Mouse (Mus musculus): ENCODE data around the gene Tep1. TPM values are rescaled to one million over a fixed set of nuclear protein-coding genes. Genes with fewer than 3 reads are reported as not detected.
"Not testable (repeated sequence)": the region's sequence is repeated elsewhere in the genome, so short reads cannot be mapped to it uniquely, and the experiment has no call there.

Tep1 gene
- total RNA-seq (2015; ENCODE audit: low replicate concordance) = 12.3 and 13.8 TPM in 2 replicates
- 3.0 and 3.6 TPM in 2 replicates for total RNA-seq (2017; ENCODE audit: low replicate concordance)

DNA sequence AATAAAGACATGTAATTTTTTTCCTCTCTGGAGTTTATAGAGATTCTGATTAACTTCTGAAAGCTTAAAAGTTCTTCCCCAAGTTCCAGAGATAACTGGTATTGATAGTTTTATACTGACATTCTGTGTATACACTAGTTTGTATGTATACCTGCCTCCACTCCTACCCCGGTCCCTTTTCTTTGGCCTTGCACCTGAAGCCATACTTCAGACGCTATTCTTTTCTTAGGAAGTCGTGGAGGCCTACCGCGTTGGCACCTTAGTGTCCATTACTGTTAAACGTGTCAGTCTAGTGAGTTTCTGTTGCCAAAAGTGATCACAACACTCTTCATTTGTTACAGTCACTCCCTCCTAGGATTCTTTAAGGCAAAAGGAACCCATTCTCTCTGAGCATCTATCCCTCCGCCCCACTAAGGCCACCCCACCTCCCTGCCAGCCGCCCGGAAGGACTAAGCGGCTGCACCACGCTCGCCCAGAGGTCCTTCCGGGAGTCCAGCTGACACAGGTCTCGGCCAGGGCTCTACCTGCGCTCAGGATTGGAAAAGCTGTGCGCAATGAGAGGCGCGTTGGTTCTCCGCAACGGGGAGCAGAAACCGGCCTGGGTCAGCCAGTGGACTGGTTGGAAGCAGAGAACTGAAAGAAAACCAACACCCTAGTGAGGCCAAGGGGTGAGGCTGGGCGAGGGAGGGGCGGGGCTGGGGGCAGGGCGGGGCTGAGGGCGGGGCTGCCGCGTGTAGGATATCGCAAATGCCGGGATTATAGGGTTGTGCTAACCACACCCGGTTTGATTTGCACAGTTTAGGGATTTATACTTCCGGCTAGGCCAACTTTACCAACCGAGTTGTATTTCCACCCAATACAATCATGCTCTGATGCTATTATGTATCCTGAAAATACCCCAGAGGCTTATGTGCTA is at the start of gene Tep1:
Gene Tep1, minus strand, starts transcription at position 672 of the 916 bp plus-strand sequence.
- peak; percentile 54; the same call in 1 of the 2 replicates for ATAC-seq (replicated peaks; ENCODE audit: low FRiP score, poor library complexity, severe bottlenecking)

DNA sequence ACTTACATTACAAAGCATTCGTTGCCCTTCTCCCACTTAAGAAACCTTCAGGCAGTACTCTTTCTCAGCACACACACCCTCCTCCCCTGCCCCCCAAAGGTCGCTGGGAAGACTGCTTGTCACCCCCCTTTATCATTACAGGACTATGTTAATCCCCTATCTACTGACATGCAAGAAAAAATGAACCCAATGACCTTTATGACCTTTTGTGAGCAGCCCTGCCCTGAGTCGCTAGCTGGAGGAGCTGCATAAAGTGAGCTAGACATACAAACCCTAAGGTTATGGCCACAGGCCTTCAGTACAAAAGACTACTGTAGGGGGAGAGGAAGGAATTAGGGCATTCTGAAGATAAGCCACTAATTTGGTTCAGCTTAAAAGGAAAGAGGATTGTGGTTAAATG is 41.0 kb upstream of the Tep1 start:
- ATAC-seq (replicated peaks; ENCODE audit: low FRiP score, poor library complexity, severe bottlenecking) = no peak

DNA sequence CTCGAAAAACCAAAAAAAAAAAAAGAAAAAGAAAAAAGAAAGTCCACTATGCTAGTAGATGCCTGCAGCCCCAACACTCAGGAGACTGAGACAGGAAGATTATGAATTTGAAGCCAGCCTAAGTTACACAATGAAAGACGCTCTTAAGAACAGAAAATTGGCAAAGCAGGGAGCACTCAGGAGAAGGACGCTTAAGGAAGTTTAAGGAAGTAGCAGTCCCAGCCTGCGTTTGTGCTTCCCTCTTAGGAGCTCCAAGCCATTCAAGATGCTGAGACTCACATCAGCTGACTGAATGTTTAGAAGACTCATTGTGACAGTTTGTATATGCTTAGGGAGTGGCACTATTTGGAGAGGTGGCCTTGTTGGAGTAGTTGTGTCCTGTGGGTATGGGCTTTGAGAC is 37.8 kb upstream of the Tep1 start:
- no peak for ATAC-seq (replicated peaks; ENCODE audit: low FRiP score, poor library complexity, severe bottlenecking)

DNA sequence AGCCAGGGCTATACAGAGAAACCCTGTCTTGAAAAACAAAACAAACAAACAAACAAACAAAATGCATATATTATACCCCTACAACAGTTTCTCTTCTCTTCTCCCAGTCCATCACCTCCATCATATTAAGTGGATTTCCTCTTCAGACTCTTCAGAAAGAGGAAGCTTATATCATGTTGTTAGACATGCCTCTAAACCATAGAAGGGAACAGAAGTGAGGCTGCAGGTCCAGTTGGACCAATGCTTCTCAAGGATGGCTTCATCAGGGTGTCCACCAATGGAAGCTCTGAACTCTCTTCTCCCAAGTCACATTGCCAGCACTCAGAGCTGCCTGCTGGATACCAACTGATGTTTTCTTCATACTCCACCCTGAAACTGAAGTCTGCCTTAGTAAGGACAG is 35.0 kb upstream of the Tep1 start:
- not testable (repeated sequence) for ATAC-seq (replicated peaks; ENCODE audit: low FRiP score, poor library complexity, severe bottlenecking)

DNA sequence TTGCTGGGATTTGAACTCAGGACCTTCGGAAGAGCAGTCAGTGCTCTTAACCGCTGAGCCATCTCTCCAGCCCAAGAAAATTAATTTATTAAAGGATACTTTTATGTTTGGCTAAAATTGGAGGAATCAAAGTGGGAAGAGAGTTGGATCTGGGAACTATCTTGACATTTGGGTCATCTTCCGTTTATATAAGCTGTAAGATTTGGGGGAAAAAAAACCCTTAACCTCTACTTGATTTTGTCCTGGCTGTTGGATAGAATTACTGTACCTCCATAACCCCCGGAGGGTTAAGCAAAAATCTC is 34.4 kb upstream of the Tep1 start:
- no peak for ATAC-seq (replicated peaks; ENCODE audit: low FRiP score, poor library complexity, severe bottlenecking)

DNA sequence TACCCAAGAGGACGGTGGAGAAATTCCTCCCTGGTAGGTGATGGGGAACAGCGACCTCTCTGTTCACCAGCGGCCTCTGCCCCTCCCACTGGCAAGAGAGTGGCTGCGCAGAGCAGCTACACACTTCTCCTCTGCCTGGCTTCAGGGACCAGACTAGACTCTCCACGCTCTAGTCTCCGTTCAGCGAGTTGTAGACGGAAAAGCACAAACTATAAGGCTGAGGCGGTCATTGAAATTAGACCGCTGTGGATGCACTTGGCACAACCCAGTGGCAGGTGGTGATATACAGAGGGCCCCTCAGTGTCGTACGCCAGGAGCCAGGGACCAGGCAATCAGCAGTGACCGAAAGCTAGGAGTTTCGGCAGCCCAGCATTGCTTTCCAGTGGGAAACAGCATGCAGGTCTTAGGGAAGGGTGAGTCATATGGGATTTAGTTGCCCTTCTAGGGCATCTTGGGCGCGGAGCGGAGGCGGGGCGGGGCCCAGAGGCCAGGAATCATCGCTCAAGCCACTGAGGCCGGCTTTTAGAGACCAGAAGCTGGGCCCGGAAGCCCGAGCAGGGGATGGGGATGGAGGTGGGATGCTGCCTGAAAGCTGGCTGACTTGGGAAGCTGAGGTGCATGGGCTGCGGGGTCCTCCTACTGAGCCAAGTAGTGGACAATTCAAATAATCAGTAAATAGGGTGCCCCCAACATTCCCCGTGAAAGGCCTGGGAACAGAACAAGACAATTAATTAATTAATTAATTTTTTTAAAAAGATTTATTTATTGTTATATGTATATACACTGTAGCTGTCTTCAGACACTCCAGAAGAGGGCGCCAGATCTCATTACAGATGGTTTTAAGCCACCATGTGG is 33.8 kb upstream of the Tep1 start:
- ATAC-seq (replicated peaks; ENCODE audit: low FRiP score, poor library complexity, severe bottlenecking) = peak; percentile 62; the same call in 1 of the 2 replicates

DNA sequence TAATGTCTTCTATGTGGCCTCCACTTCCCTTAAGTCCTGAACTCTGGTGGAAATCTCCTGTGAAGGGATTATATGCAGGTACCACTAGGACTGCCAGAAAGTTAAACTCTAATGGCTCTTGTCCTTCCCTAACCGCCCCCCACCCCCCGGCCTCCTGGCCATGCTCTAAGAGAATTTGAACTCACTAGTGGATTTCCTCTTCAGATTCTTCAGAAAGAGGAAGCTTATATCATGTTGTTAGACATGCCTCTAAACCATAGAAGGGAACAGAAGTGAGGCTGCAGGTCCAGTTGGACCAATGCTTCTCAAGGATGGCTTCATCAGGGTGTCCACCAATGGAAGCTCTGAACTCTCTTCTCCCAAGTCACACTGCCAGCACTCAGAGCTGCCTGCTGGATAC is 27.6 kb upstream of the Tep1 start:
- ATAC-seq (replicated peaks; ENCODE audit: low FRiP score, poor library complexity, severe bottlenecking) = not testable (repeated sequence)

DNA sequence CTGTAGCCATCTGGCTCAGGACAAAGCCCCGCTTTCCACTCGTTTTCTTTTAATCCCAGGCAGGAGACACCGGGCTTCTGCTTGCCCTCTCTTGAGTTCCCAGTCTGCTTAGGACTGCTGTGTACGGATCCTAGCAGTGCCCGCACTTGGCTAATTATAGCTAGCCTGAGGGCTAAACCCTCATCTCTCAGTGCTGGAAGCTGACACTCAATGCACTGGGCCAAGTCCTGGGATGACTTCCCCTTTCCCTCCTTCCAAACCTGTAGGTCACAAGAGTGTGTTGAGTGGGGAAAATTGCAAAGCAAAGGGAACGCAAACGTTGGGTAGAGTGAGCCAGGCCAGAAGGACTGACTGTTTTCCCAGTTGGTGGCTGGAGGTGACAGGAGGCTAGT is 27.0 kb upstream of the Tep1 start, which contains the start of gene Klhl33:
Gene Klhl33, minus strand, starts transcription at position 134 of the 392 bp plus-strand sequence.
- ATAC-seq (replicated peaks; ENCODE audit: low FRiP score, poor library complexity, severe bottlenecking) = no peak

DNA sequence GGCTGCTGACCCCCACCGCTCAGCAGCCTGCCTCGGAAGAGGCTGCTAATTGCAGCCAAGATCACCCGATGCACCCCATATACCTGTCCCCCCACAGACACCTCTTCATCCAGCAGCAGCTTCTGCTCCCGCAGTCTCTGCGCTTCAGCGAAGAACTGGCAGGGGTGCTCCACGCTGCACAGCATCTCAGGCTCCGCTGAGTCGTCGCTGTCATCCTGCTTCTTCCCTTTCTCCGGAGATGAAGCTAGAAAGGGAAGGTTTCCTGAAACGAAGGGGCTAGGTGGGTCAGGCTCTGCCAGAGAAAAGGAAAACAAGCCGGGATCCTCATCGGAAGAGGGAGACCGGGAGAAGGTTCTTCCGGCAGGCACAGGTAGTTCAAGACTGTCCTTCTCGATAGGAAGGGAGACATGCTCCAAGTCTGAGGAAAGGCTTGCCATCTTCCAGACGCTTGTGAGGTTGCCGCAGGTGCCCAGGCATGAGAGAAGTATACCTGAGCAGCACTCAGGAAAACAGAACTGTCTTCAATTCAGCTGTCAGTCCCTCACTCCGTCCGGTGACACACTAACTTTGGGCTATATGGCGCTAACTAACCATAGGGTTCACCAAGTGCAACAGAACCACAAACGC is 26.5 kb upstream of the Tep1 start:
- no peak for ATAC-seq (replicated peaks; ENCODE audit: low FRiP score, poor library complexity, severe bottlenecking)

DNA sequence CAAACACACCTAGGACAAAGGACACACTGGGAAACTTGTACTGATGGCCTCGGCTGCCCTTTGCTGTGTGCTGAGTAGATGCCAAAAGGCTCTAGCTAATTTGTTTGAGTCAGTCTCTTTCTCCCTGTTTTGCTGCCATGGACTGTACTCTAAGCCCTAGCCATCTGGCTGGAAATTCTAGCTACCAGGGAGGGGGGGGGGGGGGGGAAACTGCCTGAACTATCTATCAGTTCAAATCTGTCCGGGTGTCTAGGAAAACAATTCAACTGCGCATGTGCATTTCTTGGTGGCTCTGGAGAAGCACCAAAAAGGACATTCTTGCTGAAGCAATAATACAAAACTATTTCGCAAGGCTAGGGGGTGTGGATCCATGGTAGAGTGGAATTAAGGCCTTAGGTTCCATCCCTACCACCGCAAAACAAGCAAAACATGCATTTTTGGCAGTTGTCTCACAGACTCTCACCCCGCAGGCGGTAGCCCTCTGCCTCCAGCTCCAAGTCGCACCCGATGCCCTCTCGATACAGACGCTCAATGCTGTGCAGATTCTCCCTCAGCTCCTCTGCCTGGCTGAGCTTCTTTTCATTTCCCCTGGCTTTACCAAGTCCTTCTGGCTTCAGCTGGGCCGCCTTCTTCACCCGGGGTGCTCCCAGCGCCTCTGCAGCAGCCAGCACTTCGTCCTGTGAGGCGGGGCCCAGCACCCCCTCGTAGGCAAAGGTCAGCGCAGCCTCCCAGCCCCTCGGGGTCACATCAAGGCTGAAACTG is 25.8 kb upstream of the Tep1 start:
- ATAC-seq (replicated peaks; ENCODE audit: low FRiP score, poor library complexity, severe bottlenecking) = no peak

DNA sequence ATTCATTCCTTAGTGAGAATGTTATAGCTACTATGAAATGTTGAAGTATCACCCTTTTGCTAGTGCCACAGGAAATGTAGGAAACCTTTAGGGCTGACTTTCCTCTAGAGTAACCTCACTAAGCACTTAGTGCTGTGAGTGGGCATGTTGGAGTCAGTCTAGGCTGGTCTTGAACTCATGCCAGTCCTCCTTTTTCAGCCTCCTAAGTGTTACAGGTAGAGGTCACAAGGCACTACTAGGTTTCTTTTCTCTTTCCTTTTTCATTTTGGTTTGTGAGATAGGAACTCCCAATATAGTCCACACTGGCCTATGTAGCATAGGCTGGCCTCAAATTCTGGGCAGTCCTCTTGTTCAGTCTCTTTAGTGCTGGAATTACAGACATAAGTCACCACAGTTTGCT is 25.0 kb upstream of the Tep1 start:
- ATAC-seq (replicated peaks; ENCODE audit: low FRiP score, poor library complexity, severe bottlenecking) = no peak

DNA sequence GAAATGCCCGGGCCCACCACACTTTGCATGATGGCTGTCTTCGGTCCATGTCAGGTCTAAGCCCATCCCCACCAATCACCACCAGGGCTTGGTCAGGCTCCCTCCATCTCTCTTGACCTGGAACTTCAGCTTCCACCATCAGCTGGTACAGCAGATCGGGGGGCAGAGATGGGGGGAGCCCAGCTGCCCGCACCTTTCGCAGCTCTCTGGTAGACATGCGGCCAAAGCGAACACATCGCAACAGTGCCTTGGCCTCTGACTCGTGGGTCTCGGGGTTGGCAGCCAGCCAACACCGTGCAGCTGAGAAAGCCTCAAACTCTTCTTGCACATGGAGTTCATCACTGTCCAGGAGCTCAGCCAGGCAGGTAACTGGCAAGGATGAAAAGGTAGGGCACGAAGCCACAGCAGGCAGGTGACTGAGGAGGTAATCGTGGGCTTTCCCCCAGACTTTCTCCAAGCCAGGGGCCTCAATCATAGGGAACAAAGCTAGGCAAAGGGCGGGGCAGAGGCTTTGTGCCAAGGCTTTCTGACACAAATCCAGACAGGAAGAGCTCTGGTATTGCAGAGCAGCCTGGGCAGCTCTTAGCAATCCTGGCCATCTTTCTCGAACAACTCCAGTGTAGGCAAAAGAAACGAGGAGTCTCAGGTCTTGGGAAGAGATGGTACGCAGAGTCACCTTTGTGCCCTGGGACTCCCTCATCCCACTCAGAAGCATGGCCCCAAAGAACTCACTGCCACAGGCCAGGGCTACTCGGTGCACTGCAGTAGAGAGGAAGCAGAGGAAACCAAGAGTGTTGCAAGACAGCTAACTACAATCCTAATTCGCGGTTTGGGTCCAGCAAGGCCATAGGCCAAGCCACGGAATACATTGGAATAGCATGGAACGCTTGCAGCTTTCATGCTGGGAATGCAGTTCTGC is 22.4 kb upstream of the Tep1 start:
- no peak for ATAC-seq (replicated peaks; ENCODE audit: low FRiP score, poor library complexity, severe bottlenecking)

DNA sequence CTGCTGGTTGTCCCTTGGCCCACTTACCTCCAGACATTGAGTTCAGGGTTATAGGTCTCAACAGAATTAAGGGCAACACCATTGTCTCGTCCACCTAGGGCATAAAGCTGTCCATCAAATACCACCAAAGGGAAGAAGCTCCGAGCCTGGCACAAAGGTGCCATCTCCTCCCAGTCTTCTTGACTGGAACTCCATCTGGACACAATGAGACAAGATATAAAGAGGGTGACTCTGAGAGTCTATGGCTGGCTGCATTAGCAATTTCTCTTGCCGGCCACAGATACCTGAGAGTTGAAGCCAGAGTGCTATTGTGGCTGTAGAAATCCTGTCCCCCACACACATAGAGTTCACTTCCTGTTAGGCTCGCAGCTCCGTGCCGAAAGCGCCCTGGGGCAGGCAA is 21.7 kb upstream of the Tep1 start:
- ATAC-seq (replicated peaks; ENCODE audit: low FRiP score, poor library complexity, severe bottlenecking) = no peak

DNA sequence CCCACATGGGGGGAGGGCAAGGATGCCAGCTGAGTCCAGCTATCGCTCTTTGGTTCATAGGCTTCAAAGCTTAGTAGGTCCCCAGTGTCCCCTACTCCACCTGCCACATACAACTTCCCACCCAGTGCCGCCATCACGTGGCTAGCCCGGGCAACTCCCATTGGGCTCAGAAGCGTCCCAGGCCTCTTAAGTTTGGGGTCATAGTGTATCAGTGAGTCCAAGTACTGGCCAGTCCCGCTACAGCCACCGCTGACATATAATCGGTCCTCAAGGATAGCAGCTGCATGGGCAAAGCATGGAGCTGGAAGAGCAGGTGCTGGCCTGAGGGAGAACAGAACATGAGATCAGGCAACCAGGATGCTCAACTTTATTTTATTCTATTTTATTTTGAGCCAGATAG is 21.3 kb upstream of the Tep1 start:
- ATAC-seq (replicated peaks; ENCODE audit: low FRiP score, poor library complexity, severe bottlenecking) = no peak

DNA sequence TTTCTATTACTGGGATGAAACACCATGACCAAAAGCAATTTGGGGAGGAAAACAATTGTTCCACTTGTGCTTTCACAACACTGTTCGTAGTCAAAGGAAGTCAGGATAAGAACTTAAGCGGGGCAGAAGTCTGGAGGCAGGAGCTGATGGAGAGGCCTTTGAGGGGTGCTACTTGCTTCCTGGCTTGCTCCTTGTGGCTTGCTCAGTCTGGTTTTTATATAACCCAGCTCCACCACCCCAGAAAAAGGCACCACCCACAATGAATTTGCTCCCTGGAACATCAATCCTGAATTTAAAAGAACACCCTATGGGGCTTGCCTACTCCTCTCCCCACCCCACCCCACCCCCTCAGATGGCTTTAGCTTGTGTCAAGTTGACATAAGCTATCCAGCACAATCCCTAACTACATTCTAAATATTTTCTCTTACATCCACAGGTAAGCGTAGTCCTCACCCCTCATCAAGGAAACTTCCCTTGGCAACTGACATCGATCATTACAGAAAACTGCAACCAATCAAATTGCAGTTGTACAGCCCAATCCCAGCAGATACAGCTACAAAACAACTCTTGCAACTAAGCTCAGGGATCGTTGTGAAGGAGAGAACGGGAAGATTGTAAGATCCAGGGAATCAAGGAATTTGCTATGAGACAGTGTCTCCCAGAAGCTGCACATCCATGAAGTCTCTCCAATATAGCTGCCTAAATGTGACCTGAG is 6.0 kb upstream of the Tep1 start:
- no peak for ATAC-seq (replicated peaks; ENCODE audit: low FRiP score, poor library complexity, severe bottlenecking)

DNA sequence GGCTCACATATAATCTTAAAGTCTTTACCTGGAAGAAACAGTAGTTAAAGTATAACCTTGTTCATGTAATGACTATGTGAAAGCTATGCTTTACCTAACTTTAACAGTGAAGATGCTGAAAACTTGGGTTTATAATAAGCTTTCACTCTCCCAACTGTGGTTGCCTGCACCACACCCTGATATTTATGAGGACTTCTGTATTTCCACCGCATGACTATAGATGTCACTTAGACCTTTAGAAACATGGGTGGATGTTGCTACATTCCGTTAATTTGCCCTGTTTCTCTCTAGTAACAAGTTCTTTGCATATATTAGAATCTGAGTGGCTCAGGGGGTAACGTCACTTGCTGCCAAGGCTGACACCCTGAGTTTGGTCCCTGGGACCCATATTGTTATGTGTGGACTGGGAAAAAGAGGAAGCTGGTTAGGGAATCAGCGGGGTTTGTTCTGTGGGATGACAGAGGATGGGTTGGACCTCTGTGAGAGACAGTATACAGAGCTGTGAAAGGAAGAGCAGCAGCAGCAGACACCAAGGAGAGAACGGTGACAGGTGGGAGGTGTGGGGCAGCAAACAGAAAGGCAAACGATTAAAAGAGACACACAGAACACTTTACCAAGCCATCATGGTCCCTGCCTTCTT is 5.4 kb upstream of the Tep1 start:
- no peak for ATAC-seq (replicated peaks; ENCODE audit: low FRiP score, poor library complexity, severe bottlenecking)

DNA sequence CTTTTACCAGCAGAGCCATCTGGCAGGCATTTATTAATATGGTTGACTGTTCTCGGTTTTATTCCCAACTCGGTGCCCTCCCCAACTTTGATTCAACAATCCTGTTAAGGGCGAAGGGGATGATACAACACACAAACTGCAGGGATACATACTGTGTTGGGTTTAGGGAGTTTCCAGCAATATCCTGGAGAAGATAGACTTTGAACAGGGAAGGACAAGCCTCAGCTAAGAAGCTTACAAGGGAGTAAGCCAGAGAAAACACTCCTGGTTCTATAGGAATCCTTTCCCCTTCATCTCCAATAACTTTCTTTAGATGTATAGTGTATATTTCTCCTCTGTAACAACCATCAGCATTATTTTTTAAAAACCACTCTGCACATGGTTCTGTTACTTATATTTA is 4.8 kb upstream of the Tep1 start:
- ATAC-seq (replicated peaks; ENCODE audit: low FRiP score, poor library complexity, severe bottlenecking) = no peak

DNA sequence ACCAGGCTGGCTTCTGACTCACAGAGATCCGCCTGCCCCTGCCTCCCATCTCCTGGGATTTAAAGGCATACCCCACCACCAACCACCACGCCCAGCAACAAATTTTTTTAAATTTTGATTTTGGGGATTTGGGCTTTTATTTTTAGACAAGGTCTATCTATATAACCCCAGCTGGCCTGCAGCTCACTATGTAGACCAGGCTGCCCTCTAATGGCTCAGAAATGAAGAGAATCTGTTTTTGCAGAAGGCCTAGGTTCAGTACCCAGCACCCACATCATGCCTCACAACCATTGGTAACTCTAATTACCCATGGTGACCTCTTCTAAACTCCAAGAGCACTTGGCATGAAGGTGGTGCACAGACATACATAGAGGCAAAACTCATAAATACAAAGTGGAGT is 924 bp upstream of the Tep1 start:
- ATAC-seq (replicated peaks; ENCODE audit: low FRiP score, poor library complexity, severe bottlenecking) = no peak
